Mouse (Mus musculus) myocyte (in vitro differentiated cells): ENCODE measurements at regions not wholly inside any gene's neighbourhood (a gene's known extent, or its start where the extent isn't known, plus 50 kb on each side); places are given as distances from the start of the nearest gene placed in this dataset.

Experiments used
- H3K27me3 ChIP-seq: one replicate; pipeline ENCODE4 v1.6.1; 2011; ENCODE audit not compliant: control insufficient read depth, insufficient read depth, insufficient read length
- H3K36me3 ChIP-seq: one replicate; pipeline ENCODE4 v1.6.1; 2011; ENCODE audit not compliant: control insufficient read depth, insufficient read depth
- H3K4me2 ChIP-seq: one replicate; pipeline ENCODE4 v1.6.1; 2011; ENCODE audit warnings: low read depth, control low read depth
- H3K4me3 ChIP-seq: one replicate; pipeline ENCODE4 v1.5.1; 2011; ENCODE audit warnings: mild to moderate bottlenecking, control low read depth, moderate library complexity
- H3K79me2 ChIP-seq: one replicate; pipeline ENCODE4 v1.6.1; 2011; ENCODE audit not compliant: control insufficient read depth, insufficient read depth
- H3ac ChIP-seq: one replicate; pipeline ENCODE4 v1.6.1; 2011; ENCODE audit not compliant: control insufficient read depth, insufficient read length
- CEBPB ChIP-seq: IDR thresholded peaks from 2 replicates; pipeline ENCODE4 v1.6.1; 2011; ENCODE audit warnings: mild to moderate bottlenecking, moderate library complexity; ENCODE audit not compliant: poor library complexity, insufficient read depth, severe bottlenecking
- E2F4 ChIP-seq: IDR thresholded peaks from one replicate; pipeline ENCODE4 v1.6.1; 2011; ENCODE audit warnings: mild to moderate bottlenecking, control low read depth, moderate library complexity; ENCODE audit not compliant: insufficient read depth
- MAX ChIP-seq: IDR thresholded peaks from one replicate; pipeline ENCODE4 v1.6.1; 2011; ENCODE audit warnings: low read depth, mild to moderate bottlenecking, control low read depth
- MYOD1 ChIP-seq, 3 experiments: IDR thresholded peaks; one replicate each; pipeline ENCODE4 v1.6.1; 2011; ENCODE audit warnings: control low read depth in 2 of 3, low read depth in 2 of 3, mild to moderate bottlenecking in 2 of 3, moderate library complexity in 1 of 3; ENCODE audit not compliant: insufficient read length in 2 of 3, control insufficient read depth in 1 of 3
- MYOG ChIP-seq, 3 experiments: IDR thresholded peaks; one replicate each; pipeline ENCODE4 v1.6.1; 2011; ENCODE audit warnings: control low read depth in 2 of 3, low read depth in 2 of 3, mild to moderate bottlenecking in 2 of 3; ENCODE audit not compliant: insufficient read length in 2 of 3, control insufficient read depth in 1 of 3, insufficient read depth in 1 of 3
- POLR2A ChIP-seq: IDR thresholded peaks from one replicate; pipeline ENCODE4 v1.6.1; 2011; ENCODE audit warnings: low read depth, mild to moderate bottlenecking, control low read depth, moderate library complexity; ENCODE audit not compliant: insufficient read length
- POLR2AphosphoS2 ChIP-seq: IDR thresholded peaks from one replicate; pipeline ENCODE4 v1.6.1; 2011; ENCODE audit warnings: low read depth, control low read depth; ENCODE audit not compliant: insufficient read length
- REST ChIP-seq: IDR thresholded peaks from one replicate; pipeline ENCODE4 v1.6.1; 2011; ENCODE audit warnings: mild to moderate bottlenecking, control low read depth, moderate library complexity; ENCODE audit not compliant: insufficient read depth, insufficient read length
- SRF ChIP-seq: IDR thresholded peaks from one replicate; pipeline ENCODE4 v1.6.1; 2011; ENCODE audit warnings: low read depth; ENCODE audit not compliant: control insufficient read depth, insufficient read length
- TCF12 ChIP-seq: IDR thresholded peaks from one replicate; pipeline ENCODE4 v1.6.1; 2011; ENCODE audit warnings: mild to moderate bottlenecking, control low read depth; ENCODE audit not compliant: poor library complexity, insufficient read depth, severe bottlenecking
- TCF3 ChIP-seq: IDR thresholded peaks from one replicate; pipeline ENCODE4 v1.6.1; 2011; ENCODE audit warnings: low read depth, control low read depth; ENCODE audit not compliant: insufficient read length
- USF1 ChIP-seq: IDR thresholded peaks from one replicate; pipeline ENCODE4 v1.6.1; 2011; ENCODE audit warnings: low read depth, mild to moderate bottlenecking, control low read depth, moderate library complexity

- no peak for TF ChIP-seq TCF12
- TF ChIP-seq MAX: no peak
- no peak for TF ChIP-seq REST
- no peak for TF ChIP-seq TCF3
- no peak for TF ChIP-seq E2F4
- no peak for TF ChIP-seq POLR2A
- TF ChIP-seq MYOD1 (IDR thresholded peaks at IDR 0.05; ENCODE audit: control insufficient read depth in 1 of 3, insufficient read length in 2 of 3, low read depth in 2 of 3): no peak
- no peak for TF ChIP-seq POLR2AphosphoS2
- no peak for TF ChIP-seq CEBPB
- TF ChIP-seq SRF: no peak
- no peak for TF ChIP-seq MYOG (IDR thresholded peaks at IDR 0.05; ENCODE audit: control insufficient read depth in 1 of 3, insufficient read depth in 1 of 3, insufficient read length in 2 of 3, low read depth in 2 of 3)
- no peak for TF ChIP-seq USF1
- Histone ChIP-seq H3ac (no peak overlapping the region), H3K4me3 (no peak overlapping the region), H3K4me2 (no peak overlapping the region), H3K79me2 (no peaks in the 10 kb centered on the region), H3K36me3 (no peaks in the 10 kb centered on the region), H3K27me3 (no peaks in the 10 kb centered on the region)
Measured at GRCm38 (mm10) chr1:90404717-90405487, 197.9 kb upstream of the Cops8 start.

DNA sequence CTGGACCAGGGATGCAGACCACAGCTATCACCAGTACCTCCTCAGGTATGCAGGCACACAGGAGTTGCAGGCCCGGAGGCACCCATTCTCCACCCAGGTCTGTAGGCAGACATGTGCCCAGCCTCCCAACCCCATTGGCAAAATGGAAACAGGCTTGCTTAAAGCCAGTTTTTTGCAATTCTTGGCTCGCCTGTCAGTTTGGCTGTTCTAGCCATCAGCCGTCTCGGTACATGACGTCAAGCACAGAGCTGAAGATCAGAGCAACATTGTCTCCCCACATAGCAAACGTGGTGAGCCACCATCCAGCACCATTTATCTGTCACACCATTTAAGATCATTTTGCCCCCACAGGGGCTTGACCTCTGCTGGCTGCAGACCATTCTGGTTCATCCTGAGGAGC, 196.1 kb upstream of the Cops8 start:
- Histone ChIP-seq H3K27me3 (no peaks in the 10 kb centered on the region), H3K4me2 (no peak overlapping the region), H3ac (no peak overlapping the region), H3K36me3 (no peaks in the 10 kb centered on the region), H3K79me2 (no peaks in the 10 kb centered on the region), H3K4me3 (no peak overlapping the region)
- no peak for TF ChIP-seq TCF12

DNA sequence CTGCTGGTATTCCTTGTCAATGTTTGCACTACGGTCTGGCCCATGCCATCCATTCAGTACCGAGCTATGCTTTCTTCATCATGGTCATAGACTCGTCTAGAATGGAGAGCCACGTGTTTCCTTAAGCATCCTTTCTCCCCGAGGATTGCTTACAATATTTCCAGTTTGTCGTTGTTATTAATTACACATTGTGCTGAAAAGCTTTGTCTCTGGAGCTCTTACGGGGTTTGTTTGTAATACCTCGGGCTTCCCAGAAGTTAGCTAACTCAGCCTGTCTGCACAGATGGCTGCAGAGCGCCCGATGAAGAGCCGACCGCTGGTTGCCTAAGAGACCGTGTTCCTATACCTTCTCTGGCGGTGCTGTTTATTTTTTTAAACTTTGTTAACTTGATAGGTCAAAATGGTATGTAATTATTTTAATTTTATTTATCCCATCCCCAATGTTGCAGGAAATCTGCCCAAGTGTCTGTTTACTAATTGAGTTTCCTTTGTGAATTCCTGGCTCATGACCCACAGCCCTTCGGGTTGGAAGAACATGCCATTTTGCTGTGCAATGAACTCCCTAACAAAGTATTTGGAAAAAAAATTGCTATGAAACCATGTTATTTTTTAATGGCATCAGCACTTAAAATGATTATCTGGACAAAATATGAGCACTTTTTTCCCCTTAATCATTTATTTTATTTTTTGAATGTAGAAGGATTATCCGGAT, 194.1 kb upstream of the Cops8 start:
- H3K36me3 ChIP-seq: no peaks in the 10 kb centered on the region
- TF ChIP-seq CEBPB (no peak), MYOD1 (IDR thresholded peaks at IDR 0.05; ENCODE audit: control insufficient read depth in 1 of 3, insufficient read length in 2 of 3, low read depth in 2 of 3) (no peak), USF1 (no peak), REST (no peak), TCF3 (no peak)
- H3K79me2 ChIP-seq: no peaks in the 10 kb centered on the region
- H3K27me3 ChIP-seq: no peaks in the 10 kb centered on the region
- H3K4me3 ChIP-seq: no peak overlapping the region
- no peak overlapping the region for H3ac ChIP-seq
- H3K4me2 ChIP-seq: no peak overlapping the region

- Histone ChIP-seq H3ac (no peak overlapping the region), H3K4me2 (no peak overlapping the region), H3K27me3 (no peaks in the 10 kb centered on the region), H3K36me3 (no peaks in the 10 kb centered on the region), H3K4me3 (no peak overlapping the region), H3K79me2 (no peaks in the 10 kb centered on the region)
- no peak for TF ChIP-seq CEBPB
- no peak for TF ChIP-seq TCF3
- no peak for TF ChIP-seq SRF
- no peak for TF ChIP-seq E2F4
Measured at GRCm38 (mm10) chr1:90409236-90409635, 193.5 kb upstream of the Cops8 start.

GRCm38 (mm10) chr1:90412511-90413045, 190.2 kb upstream of the Cops8 start:
- H3ac ChIP-seq: no peak overlapping the region
- H3K36me3 ChIP-seq: no peaks in the 10 kb centered on the region
- no peak for TF ChIP-seq USF1
- no peak for TF ChIP-seq CEBPB
- TF ChIP-seq REST: no peak
- TF ChIP-seq TCF12: no peak
- TF ChIP-seq MYOD1 (IDR thresholded peaks at IDR 0.05; ENCODE audit: control insufficient read depth in 1 of 3, insufficient read length in 2 of 3, low read depth in 2 of 3): no peak
- no peak for TF ChIP-seq MAX
- no peak for TF ChIP-seq E2F4
- TF ChIP-seq MYOG (IDR thresholded peaks at IDR 0.05; ENCODE audit: control insufficient read depth in 1 of 3, insufficient read depth in 1 of 3, insufficient read length in 2 of 3, low read depth in 2 of 3): no peak
- TF ChIP-seq POLR2A: no peak
- no peak for TF ChIP-seq TCF3
- TF ChIP-seq POLR2AphosphoS2: no peak
- no peak for TF ChIP-seq SRF
- H3K79me2 ChIP-seq: no peaks in the 10 kb centered on the region
- no peak overlapping the region for H3K4me2 ChIP-seq
- H3K4me3 ChIP-seq: no peak overlapping the region
- no peaks in the 10 kb centered on the region for H3K27me3 ChIP-seq
